Mouse (Mus musculus) layer of hippocampus, postnatal 14 days (tissue): ENCODE data around the gene Reln. TPM values are rescaled to one million over a fixed set of nuclear protein-coding genes. Genes with fewer than 3 reads are reported as not detected.

Experiments used
- DNase-seq, 2 experiments: peaks; one replicate each; pipeline ENCODE4 v3.0.0; 2021 to 2022; ENCODE audit warnings: low spot score in 2 of 2, mixed read lengths in 1 of 2
- total RNA-seq, 2 experiments: library from RNA; stranded (reverse); gene quantifications; 2 replicates each; pipeline ENCODE4 v1.2.3; 2021

The Reln gene
- total RNA-seq, 2 experiments from 2014 or later, result 86.9 to 87.4 TPM

GRCm38 (mm10) chr5:22017896-22018295 is 326.6 kb downstream of the Reln start:
- DNase-seq, result peak in 1 of 2 experiments; percentile 47

GRCm38 (mm10) chr5:22014459-22014858 is 330.0 kb downstream of the Reln start:
- no peak for DNase-seq

GRCm38 (mm10) chr5:22009142-22009541 is 335.4 kb downstream of the Reln start:
- no peak for DNase-seq

GRCm38 (mm10) chr5:22007304-22008059 is 337.0 kb downstream of the Reln start:
- no peak for DNase-seq

GRCm38 (mm10) chr5:22003858-22004257 is 340.6 kb downstream of the Reln start:
- no peak for DNase-seq

- no peak for DNase-seq
Measured at GRCm38 (mm10) chr5:21987711-21988110, 356.8 kb downstream of the Reln start.

- peak in 1 of 2 experiments; percentile 23 for DNase-seq
Measured at GRCm38 (mm10) chr5:21986311-21986710, 358.2 kb downstream of the Reln start.

- peak; percentile 12 to 27 for DNase-seq
Measured at GRCm38 (mm10) chr5:21983021-21983667, 361.4 kb downstream of the Reln start.

- no peak for DNase-seq
Measured at GRCm38 (mm10) chr5:21981216-21981615, 363.3 kb downstream of the Reln start.

GRCm38 (mm10) chr5:21980544-21980943 is 364.0 kb downstream of the Reln start:
- no peak for DNase-seq

- no peak for DNase-seq
Measured at GRCm38 (mm10) chr5:21973266-21974010, 371.1 kb downstream of the Reln start.

- no peak for DNase-seq
Measured at GRCm38 (mm10) chr5:21961796-21962195, 382.7 kb downstream of the Reln start.

- DNase-seq, result no peak
Measured at GRCm38 (mm10) chr5:21960151-21960550, 384.4 kb downstream of the Reln start.

GRCm38 (mm10) chr5:21957586-21957985 is 386.9 kb downstream of the Reln start:
- no peak for DNase-seq

GRCm38 (mm10) chr5:21957061-21957460 is 387.4 kb downstream of the Reln start:
- no peak for DNase-seq

GRCm38 (mm10) chr5:21949507-21949897 is 395.0 kb downstream of the Reln start:
- no peak for DNase-seq

- peak in 1 of 2 experiments; percentile 55 for DNase-seq
Measured at GRCm38 (mm10) chr5:21948736-21949506, 395.6 kb downstream of the Reln start.

GRCm38 (mm10) chr5:21947610-21948381 is 396.7 kb downstream of the Reln start:
- peak in 1 of 2 experiments; percentile 74 for DNase-seq

- DNase-seq, result no peak
Measured at GRCm38 (mm10) chr5:21944579-21944978, 399.9 kb downstream of the Reln start.

GRCm38 (mm10) chr5:21939405-21939804 is 405.1 kb downstream of the Reln start:
- no peak for DNase-seq
